Comparison of ENCODE assay signal across 20 mouse cellular contexts in the genomic region with DNA sequence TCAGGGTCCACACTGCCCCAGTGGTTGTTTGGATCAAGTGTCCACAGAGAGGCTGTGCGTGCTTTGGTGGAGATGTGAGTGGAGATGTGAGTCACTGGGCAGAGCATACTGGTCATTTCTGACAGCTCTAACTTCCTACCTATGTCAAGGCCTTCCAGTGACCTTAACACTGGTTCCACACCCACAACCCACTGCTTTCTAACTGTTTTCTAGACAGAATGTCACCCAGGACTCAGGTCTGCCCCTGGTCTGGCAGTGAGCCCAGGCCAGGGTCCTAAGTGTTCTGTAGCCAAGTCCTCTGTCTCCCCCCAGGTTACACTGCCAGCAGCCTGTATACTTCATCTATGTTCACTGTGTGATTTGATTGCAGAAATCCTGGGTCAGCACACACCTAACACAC.
DNase-seq lines count a peak whose midpoint lies in the region; ATAC-seq and TF ChIP-seq lines count a peak whose summit lies in the region.
"Had no signal": no experiment of that assay in that cellular context is flagged by ENCODE, and none has a peak within 500 bp of the region (broad histone marks: within the 10 kb centered on the region; RNA-seq: fewer than 3 reads in every experiment).

No protein-coding gene starts in this region.

- TF ChIP-seq CTCF in kidney, adult 2 months (conservative IDR thresholded peaks at IDR 0.05; ENCODE audit: insufficient read depth, insufficient read length, low read depth, low read length), result no peak
- no peak for TF ChIP-seq CTCF in lung, embryonic 14.5 days (IDR thresholded peaks at IDR 0.05; ENCODE audit: low read depth)

- no peaks in the 10 kb centered on the region for H3K9me3 ChIP-seq in kidney, embryonic 15.5 days (replicated peaks)
- no peaks in the 10 kb centered on the region for H3K9me3 ChIP-seq in lung, embryonic 14.5 days (ENCODE audit: low read depth, low read length)
- H3K9me3 ChIP-seq: forebrain, embryonic 15.5 days; hindbrain, embryonic 13.5 days had no signal

- no peak overlapping the region for H3K9ac ChIP-seq in kidney, embryonic 15.5 days
- H3K9ac ChIP-seq in lung, embryonic 14.5 days, result no peak overlapping the region
- H3K9ac ChIP-seq: forebrain, embryonic 15.5 days; hindbrain, embryonic 13.5 days had no signal

- WGBS in kidney, embryonic 15.5 days, result 73% methylated on average over 1 of the region's 1 CpGs
- 96% methylated on average over 1 of the region's 1 CpGs for WGBS in kidney, adult 2 months
- 78% methylated on average over 1 of the region's 1 CpGs for WGBS in lung, embryonic 14.5 days

- peak; percentile 43 to 71 for DNase-seq in adrenal gland, adult (ENCODE audit: inconsistent age in 2 of 2, low spot score in 1 of 2)
- no peak for DNase-seq in adrenal gland, postnatal 4 days (ENCODE audit: low spot score in 2 of 2)
- DNase-seq in heart, adult 11 months, result peak; percentile 64
- no peak for DNase-seq in heart, adult 9 months (ENCODE audit: low spot score in 2 of 2)
- DNase-seq in kidney, adult 2 months, result no peak
- DNase-seq in lung, embryonic 14.5 days, result no peak
- DNase-seq in lung, postnatal 14 days, result no peak
- DNase-seq: adrenal gland, postnatal 14 days; cerebellum, adult 18-20 months; cerebellum, adult 9-10 months; cerebellum, postnatal 14 days; gastrocnemius, postnatal 25 days; heart, adult 2 months had no signal

- no peak for TF ChIP-seq POLR2A in kidney, adult 2 months (IDR thresholded peaks at IDR 0.05; ENCODE audit: low read depth, low read length)

- peaks cover 36% of the 10 kb centered on the region for H3K4me1 ChIP-seq in kidney, embryonic 15.5 days
- H3K4me1 ChIP-seq in kidney, adult 2 months (ENCODE audit: control insufficient read depth, insufficient read depth, low read length), result 0 out of 2 replicates have a peak, but pooled peaks cover 2% of the 10 kb centered on the region
- H3K4me1 ChIP-seq in lung, embryonic 14.5 days (ENCODE audit: insufficient read depth), result peaks cover 10% of the 10 kb centered on the region
- H3K4me1 ChIP-seq: forebrain, embryonic 15.5 days had no signal

- H3K36me3 ChIP-seq in kidney, embryonic 15.5 days, result peaks cover 7% of the 10 kb centered on the region; the same call in 1 of the 2 replicates
- H3K36me3 ChIP-seq in kidney, adult 2 months (ENCODE audit: control insufficient read depth, insufficient read depth, low read length), result no peaks in the 10 kb centered on the region
- 0 out of 2 replicates have a peak, but pooled peaks cover 5% of the 10 kb centered on the region for H3K36me3 ChIP-seq in lung, embryonic 14.5 days (ENCODE audit: insufficient read depth)
- H3K36me3 ChIP-seq: forebrain, embryonic 15.5 days; hindbrain, embryonic 13.5 days had no signal

- H3K27ac ChIP-seq in kidney, embryonic 15.5 days, result peak overlapping the region; percentile 74
- H3K27ac ChIP-seq in kidney, adult 2 months (ENCODE audit: insufficient read depth, low read depth, low read length), result no peak overlapping the region
- peak overlapping the region; percentile 24; the same call in 1 of the 2 replicates for H3K27ac ChIP-seq in lung, embryonic 14.5 days (ENCODE audit: low read depth)
- H3K27ac ChIP-seq: forebrain, embryonic 15.5 days; heart, adult 2 months; hindbrain, embryonic 13.5 days had no signal

- no peaks in the 10 kb centered on the region for H3K27me3 ChIP-seq in kidney, embryonic 15.5 days
- no peaks in the 10 kb centered on the region for H3K27me3 ChIP-seq in kidney, adult 2 months (replicated peaks; ENCODE audit: control insufficient read depth, insufficient read depth, low read length)
- no peaks in the 10 kb centered on the region for H3K27me3 ChIP-seq in lung, embryonic 14.5 days (ENCODE audit: insufficient read depth, low read length)
- H3K27me3 ChIP-seq: forebrain, embryonic 15.5 days; hindbrain, embryonic 13.5 days had no signal

- H3K4me2 ChIP-seq in kidney, embryonic 15.5 days, result no peak overlapping the region
- no peak overlapping the region for H3K4me2 ChIP-seq in lung, embryonic 14.5 days
- H3K4me2 ChIP-seq: forebrain, embryonic 15.5 days; heart, embryonic 11.5 days; hindbrain, embryonic 13.5 days had no signal

- no peak overlapping the region for H3K4me3 ChIP-seq in kidney, embryonic 15.5 days (replicated peaks)
- no peak overlapping the region for H3K4me3 ChIP-seq in kidney, adult 2 months (ENCODE audit: insufficient read depth, low read depth, low read length)
- H3K4me3 ChIP-seq in lung, embryonic 14.5 days (ENCODE audit: low read depth, low read length), result no peak overlapping the region
- H3K4me3 ChIP-seq: forebrain, embryonic 15.5 days; heart, adult 2 months; hindbrain, embryonic 13.5 days had no signal

- ATAC-seq in kidney, embryonic 15.5 days (replicated peaks; ENCODE audit: low FRiP score), result no peak
- no peak for ATAC-seq in lung, embryonic 14.5 days (ENCODE audit: insufficient read depth)
- ATAC-seq: activated CD4-positive, CD25-positive, alpha-beta regulatory T cell, adult 4 months; forebrain, embryonic 15.5 days; hindbrain, embryonic 16.5 days; inflammation-experienced regulatory T-cells, adult 6 months had no signal

Comparison
In these comparisons a context has a peak if more than half of its experiments do, and no peak if none do; other contexts are left out.
1. DNase-seq: peak in adrenal gland, adult (2 of 2) and heart, adult 11 months (single experiment); none in adrenal gland, postnatal 4 days (0 of 2), heart, adult 9 months (0 of 2), kidney, adult 2 months (single experiment), lung, embryonic 14.5 days (single experiment) and lung, postnatal 14 days (single experiment).